Mouse (Mus musculus): ENCODE measurements around the gene Atp6v0e. TPM values are rescaled to one million over a fixed set of nuclear protein-coding genes. Genes with fewer than 3 reads are reported as not detected.

Atp6v0e gene
- total RNA-seq, 2 experiments from 2014 or later: 31.3 to 34.7 TPM

DNA sequence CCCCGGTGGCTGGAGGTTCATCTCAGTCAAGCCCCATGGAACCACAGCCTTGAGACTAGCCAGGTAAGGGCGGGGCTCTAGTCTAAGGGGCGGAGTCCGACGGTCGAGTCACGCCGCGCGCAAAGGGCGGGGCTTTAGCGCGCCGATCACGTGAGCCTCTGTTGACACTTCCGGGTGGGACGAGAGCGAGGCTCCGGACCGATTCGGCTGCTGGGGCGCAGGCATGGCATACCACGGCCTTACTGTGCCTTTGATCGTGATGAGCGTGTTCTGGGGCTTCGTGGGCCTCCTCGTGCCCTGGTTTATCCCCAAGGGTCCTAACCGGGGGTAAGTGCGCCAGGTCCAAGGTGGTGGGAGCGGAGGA lies 13.2 kb downstream of the Atp6v0e start:
- peak; percentile 85 to 93 for DNase-seq (ENCODE audit: extremely low spot score in 1 of 2, low spot score in 2 of 2)
- intact Hi-C loops (cut with DNase I): no loop called here

DNA sequence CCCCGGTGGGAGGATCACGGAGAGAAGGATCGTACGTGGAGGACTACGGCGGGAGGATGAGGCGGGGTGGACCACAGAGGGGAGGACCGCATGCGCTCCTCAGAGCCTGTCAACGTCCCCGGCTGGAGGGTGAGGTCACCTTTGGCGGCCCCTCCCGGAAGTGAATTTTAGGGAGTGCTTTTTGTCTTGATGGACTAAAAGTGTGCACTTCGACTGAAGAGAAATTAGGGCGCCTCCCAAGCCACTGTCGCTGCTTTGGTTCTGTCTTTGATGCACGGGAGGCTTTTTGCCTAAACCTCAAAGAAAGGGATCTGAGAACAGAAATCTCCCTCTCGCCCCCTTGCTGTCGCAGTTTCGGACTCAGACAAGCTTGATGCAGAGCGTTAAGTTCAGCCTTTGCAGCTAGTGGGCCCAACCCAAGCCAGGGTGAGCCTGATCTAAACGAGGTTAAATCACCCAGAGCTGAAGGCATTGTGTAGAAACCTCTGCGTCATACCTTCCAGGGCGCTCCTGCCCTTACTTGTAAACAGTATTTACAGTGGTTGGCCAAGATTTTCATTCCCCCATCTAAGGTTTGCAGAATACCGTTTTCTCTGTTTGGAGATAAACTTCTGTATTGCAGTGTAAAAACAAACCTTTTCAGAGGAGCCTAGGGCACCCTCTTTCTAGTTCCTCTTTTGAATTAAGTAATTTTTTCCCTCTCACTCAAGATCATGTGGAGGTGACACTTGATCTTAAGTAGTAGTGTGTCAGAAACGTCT lies 13.8 kb downstream of the Atp6v0e start:
- intact Hi-C loops (cut with DNase I): no loop called here
- peak in 1 of 2 experiments; percentile 81 for DNase-seq (ENCODE audit: extremely low spot score in 1 of 2, low spot score in 2 of 2)

DNA sequence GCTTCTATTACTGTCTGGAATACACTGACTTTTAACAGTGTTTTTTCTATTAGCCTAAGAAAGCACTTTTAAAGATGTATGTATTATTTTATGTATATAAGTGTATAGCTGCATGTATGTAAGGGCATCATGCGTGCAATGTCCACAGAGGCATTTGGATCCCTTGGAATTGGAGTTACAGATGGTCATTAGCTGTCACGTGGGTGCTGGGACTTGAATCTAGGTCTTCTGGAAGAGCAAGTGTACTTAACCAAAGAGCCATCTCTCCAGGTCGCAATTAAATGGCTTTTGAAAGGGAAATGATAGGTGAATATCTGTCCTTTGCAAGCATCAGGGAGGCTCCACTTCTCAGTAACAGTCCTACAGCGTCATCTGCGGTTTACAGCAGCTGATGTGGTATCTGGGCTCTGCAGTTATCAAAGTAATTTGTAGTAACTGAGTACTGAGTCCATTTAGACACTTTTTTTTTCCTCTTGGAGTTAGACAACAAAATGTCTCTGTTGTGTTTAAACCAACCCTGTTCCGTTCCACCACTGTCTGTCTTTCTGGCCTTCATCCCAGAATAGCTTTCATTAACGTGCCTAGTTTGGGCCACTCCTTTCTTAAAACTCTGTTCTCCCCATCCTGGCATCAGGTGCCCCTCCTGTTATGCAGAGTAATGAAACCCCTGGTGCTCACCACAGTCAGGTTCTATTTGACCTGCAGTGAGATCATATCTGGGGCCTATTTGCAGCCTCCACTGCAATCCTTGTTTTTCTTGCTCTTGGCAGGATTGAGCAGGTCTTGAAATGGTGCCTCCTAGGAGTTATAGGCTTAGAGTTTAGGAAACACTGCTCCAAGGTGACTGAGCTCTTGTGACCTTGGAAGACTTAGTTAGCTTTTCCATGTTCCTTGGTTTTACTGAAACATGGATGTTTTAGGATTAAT lies 14.9 kb downstream of the Atp6v0e start:
- intact Hi-C loops (cut with DNase I): no loop called here

DNA sequence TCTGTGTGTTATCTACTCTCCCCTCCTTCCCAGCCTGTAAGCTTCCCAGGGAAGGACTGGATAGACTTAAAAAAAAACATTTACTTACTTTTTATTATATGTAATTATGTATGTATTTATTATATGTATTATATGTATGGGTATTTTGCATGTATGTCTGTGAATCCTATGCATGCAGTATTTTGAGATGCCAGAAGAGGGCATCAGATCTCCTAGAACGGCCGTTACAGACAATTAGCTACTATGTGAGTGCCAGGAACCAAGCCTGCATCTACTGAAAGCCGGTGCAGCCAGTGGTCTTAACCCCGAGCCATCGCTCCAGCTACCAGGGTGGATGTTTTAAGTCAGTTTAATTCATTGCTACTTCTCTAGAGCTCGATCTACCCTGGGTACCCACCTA lies 18.2 kb downstream of the Atp6v0e start:
- DNase-seq (ENCODE audit: extremely low spot score in 1 of 2, low spot score in 2 of 2): no peak
- intact Hi-C loops (cut with DNase I): no loop called here

More for the DNA sequence above, 14.9 kb downstream of the Atp6v0e start:
- no peak for DNase-seq (ENCODE audit: extremely low spot score in 1 of 2, low spot score in 2 of 2)

DNA sequence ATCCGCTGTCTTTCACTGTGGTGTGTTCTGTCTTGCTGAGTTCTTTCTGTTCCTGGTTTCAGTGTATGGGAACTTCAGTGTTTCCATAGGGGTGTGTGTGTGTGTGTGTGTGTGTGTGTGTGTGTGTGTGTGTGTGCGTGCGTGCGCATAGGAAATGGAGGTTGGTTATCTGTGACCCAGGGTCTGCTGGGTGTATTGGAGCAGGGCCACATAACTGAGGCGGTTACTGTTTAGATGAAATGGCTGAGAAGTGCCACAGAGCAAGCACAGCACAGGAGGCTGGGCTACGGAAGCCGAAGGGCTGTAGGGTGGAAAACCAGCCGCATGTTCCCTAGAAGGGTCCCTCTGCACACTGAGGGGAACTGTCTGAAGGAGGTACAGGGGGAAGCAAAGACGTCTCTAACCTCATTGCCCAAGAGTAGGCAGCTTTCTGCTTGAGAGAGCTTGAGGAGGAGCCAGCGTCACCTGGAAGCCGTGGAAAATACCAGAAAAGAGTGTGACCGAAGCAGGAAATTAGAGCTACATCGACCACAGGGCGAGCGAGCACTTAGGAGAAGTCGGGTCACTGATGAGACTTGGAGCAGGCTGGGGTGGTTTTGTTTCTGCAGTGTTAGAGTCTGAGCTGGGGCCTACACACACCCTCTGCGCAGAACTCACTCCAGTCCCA lies 23.4 kb downstream of the Atp6v0e start:
- intact Hi-C loops (cut with DNase I): no loop called here
- no peak for DNase-seq (ENCODE audit: extremely low spot score in 1 of 2, low spot score in 2 of 2)

DNA sequence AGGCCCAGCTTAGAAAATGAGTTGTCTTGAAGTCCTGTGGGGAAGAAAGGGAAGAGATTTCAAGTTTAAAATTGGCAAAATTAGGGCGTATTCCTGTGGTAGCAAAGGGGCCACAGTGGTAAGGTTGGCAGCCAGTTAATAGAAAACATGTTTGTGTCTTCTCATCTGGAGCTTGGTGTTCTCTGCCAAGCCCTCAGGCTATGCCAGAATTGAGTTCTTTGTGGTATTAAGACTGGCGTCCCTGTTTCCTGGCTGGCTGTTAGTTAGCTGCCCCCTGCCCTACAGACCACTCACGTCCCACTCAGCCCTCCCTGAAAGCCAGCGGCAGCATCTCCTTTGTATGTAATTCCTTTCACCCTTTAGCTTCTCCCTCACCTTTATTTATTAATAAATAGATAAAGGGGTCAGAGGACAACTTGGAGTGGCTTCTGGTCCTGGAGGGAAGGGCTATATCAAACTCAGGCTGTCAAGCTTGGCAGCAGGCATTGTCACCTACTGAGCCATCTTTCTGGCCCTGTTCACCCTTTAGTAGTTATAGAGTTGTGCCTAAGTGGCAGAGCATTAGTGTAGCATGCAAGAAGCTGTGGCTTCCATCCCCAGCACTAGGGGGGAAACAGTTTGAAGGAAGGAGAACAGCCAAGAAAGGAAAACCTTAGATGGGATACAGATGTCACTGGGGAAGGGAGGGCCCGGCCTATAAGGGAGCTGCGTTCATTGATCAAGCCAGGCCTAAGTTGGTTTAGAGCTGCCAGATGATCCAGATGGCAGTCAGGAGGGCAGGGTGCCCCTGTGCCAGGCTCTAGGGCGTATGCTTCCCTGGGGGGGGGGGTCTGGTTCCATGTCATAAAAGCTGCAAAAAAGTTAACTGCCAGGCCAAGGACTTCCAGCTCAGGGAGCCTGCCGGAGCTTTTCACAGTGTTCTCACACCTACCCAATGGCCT lies 26.0 kb downstream of the Atp6v0e start:
- intact Hi-C loops (cut with DNase I): no loop called here
- peak in 1 of 2 experiments; percentile 37 for DNase-seq (ENCODE audit: extremely low spot score in 1 of 2, low spot score in 2 of 2)

DNA sequence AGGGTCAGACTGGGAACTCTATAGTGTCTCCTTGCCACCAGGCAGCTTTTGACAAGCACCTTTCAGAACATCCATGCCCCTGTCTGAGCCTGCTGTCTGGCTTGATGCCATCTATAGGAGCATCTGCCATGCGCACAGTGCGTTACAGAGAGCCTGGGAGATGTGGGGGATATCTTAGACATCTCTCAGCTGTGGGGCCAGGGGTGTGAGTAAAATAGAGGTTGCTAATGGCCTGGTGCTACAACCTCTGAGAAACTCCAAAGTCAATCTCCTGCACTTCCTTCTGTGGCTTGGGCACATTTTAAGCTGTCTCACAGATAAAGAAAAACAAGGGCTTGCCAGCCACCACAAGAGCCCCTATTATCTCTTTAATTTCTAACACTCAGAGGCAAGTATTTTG lies 26.8 kb downstream of the Atp6v0e start:
- intact Hi-C loops (cut with DNase I): no loop called here
- no peak for DNase-seq (ENCODE audit: extremely low spot score in 1 of 2, low spot score in 2 of 2)

DNA sequence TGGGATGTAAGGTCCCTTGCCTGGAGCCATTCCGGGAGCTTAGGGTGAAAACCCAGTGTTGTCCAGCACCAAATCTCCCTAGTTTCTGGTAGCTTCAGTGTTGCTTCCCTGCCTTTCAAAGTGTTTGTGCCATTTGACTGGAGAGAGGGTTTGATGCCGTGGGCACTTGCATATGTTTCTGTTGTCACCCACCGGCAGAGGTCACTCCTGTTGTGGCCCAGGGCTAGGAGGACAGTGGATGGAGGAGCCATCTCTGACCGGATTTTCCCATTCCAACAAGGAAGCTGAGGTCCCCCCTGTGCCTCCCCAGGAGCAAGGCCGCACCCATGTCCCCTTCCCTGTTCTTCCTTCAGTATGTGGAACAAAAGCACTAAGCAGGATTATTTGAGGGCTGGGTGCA lies 27.2 kb downstream of the Atp6v0e start:
- no peak for DNase-seq (ENCODE audit: extremely low spot score in 1 of 2, low spot score in 2 of 2)
- intact Hi-C loops (cut with DNase I): no loop called here

DNA sequence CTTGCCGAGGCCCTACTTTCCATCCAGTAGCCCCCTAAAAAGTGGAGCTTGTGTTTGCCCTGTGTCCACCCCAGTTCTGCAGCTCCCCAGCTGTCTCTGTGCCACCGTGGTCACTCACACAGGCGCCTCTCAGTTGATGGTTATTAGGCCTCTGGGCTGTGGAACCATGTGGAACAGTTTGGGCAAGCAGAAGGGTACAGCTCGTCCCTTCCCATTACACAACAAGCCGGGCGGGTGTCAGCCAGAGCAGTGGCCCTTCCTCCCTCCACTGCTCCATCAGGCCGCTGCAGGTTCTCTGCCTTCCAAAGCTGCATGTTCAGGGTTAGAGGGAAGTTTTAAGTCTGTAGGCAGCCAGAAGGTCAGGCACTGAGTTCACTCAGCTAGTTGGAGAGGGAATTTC lies 28.1 kb downstream of the Atp6v0e start:
- intact Hi-C loops (cut with DNase I): no loop called here
- DNase-seq (ENCODE audit: extremely low spot score in 1 of 2, low spot score in 2 of 2): no peak

DNA sequence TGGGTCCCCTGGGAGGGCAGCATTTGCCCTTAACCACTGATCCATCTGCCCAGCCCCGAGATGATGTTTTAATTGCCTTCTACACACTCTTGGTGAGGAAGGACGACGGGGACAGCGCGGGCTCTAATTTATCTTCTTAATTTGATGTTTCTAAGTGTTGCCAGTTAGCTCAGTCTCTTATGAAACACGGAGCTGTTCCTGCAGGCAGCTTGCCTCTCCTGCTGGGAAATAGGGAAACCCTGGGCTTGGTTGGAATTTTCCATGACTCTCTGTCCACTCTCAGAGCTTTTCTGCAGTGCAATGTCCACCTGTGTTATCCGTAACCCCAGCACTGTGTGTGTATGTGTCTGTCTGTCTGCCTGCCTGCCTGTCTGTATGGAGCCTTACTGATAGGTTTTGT lies 30.4 kb downstream of the Atp6v0e start:
- DNase-seq (ENCODE audit: extremely low spot score in 1 of 2, low spot score in 2 of 2): no peak
- intact Hi-C loops (cut with DNase I): no loop called here

DNA sequence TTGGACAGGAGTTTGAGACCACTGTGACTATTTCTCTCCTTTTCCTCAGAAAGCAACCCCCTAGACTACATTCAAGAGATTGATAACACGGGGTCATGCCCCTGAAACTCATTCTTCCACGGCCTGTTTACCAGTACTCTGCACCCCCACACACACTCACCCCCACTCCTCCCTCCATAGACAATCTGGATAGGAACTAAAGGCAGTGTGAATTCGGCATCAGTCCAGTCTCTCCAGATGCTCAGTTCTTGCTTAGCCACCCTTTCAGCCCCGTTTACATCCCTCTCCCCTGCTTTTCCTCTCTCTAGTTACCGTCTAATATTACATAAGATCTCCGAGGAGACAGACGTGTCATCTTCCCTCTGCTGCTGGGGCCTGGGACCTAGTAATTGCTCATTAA lies 31.1 kb downstream of the Atp6v0e start:
- no peak for DNase-seq (ENCODE audit: extremely low spot score in 1 of 2, low spot score in 2 of 2)
- intact Hi-C loops (cut with DNase I): no loop called here

DNA sequence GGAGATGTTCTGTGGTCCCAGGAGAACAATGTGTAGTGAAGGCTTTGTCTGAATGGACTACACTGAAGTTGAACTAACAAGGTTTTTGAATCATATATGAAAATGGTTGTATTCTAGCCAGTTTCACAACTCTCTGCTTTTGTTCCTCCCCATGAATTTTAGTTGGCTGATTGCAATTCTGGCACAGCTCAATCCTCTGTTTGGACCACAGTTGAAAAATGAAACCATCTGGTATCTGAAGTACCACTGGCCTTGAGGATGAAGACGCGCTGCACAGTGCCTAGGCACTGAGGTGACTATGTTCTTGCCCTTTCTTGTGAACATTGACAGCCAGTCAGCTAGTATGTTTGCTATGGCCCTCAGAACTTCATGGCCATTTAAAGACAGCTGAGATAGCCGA lies 32.2 kb downstream of the Atp6v0e start:
- DNase-seq (ENCODE audit: extremely low spot score in 1 of 2, low spot score in 2 of 2): no peak
- intact Hi-C loops (cut with DNase I): no loop called here

DNA sequence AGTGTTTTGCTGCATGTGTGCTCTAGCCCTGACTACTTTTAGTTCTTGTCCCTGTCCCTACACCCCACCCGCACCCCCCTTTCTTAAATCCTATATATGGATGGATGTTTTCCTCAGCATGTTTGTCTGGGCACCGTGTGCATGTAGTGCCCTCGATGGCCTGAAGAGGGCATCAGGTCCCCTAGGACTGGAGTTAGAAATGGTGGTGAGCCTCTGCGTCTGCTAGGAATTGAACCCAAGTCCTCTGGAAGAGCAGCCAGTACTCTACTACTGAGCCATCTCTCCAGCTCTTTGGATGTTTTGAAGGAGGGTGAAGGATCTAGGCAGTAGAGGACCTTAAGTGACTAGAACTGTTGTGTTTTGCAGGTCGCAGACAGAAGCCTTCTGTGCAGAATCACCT lies 35.8 kb downstream of the Atp6v0e start:
- intact Hi-C loops (cut with DNase I): no loop called here
- DNase-seq (ENCODE audit: extremely low spot score in 1 of 2, low spot score in 2 of 2): no peak

DNA sequence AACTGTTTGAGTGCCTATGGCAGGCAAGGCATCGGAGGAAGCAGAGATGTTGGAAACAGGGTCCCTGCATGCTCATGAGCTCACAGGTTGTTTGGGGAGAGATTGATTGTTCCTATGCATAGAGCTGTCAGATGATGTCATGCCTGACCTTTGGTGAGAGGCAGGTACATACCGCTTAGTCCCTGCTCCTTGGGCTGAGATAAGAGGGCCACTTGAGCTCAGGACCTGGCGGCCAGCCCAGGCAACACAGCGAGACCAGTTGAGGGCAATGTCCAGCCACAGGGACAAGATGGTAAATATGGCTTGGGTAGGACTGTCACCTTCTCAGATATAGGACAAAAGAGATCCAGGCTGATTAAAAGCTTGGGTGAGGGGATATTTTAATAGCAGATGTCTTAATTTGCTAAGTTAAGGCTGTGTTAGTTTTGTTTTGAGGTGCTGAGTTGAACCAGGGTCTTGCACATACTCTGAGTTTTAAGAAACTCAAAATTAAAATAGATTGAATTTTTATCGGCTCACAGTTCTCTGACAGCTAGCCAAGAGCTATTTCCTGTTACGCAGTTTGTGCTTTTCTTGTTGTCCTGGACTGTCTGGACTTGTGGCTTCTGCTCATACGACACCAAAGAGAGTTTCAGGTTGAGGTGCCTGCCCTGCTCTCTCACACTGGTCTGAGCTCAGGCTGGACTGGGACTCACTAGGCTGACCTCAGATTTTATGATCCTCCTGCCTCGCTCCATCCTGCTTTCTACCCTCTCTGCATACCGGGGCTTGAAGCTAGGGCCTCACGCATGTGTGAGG lies 37.0 kb downstream of the Atp6v0e start:
- no peak for DNase-seq (ENCODE audit: extremely low spot score in 1 of 2, low spot score in 2 of 2)

DNA sequence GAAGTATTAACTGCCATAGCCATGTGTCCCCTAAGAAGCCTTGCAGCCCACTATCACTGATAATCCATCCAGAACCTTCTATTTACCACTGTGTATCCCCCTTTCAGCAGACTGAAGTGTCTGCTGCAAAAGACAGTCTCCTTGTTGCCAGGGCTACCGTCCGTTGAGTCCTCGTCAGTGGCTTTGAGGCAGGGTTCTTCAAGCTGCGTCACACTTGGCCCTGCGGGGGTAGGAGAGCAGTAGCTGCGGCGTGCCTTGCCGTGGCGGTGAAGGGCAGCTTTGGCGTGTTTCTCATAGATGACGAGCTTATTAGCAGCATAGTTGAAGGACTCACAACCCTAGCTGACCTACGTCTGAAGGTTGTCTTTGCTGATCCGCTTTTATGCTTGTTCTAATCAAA lies 38.5 kb downstream of the Atp6v0e start:
- no peak for DNase-seq (ENCODE audit: extremely low spot score in 1 of 2, low spot score in 2 of 2)
- intact Hi-C loops (cut with DNase I): no loop called here

More for the DNA sequence above, 37.0 kb downstream of the Atp6v0e start:
- intact Hi-C loops (cut with DNase I): no loop called here

DNA sequence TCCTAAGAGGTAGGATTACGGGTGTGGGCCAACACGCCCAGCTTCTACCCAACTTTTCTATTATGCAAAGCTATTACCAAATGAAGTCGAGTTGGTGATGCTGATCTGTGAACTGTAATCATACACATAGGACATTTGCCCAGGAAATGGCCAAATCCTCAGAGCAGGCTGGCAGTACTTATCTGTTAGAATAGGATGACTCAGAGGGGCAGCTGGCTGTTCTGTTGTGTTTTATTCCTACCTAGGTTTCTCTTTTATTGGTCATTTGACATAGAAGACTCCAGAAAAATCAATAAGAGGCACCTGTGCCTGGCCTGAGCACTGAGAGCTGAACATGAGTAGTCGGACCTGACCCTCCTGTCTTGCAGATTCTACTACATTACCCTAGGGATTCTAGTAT lies 39.6 kb downstream of the Atp6v0e start:
- intact Hi-C loops (cut with DNase I): no loop called here
- no peak for DNase-seq (ENCODE audit: extremely low spot score in 1 of 2, low spot score in 2 of 2)

DNA sequence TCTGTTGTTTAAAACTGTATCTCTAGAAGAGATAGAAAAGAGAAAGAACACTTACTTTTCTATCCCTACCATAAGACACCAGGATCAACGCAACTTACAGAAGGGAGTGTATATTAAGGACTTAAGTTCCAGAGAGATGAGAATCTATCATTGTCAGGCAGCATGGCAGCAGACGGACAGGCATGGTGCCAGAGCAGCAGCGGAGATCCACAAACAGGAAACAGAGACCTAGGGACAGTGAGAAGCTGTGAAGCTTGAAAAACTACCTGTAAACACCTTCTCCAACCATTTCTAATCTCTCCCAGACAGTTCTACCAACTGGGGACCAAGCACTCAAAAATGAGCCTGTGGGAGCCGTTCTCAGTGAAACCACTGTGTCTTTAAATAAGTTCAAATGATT lies 40.6 kb downstream of the Atp6v0e start:
- intact Hi-C loops (cut with DNase I): no loop called here
- DNase-seq (ENCODE audit: extremely low spot score in 1 of 2, low spot score in 2 of 2): no peak
